Mouse (Mus musculus) liver, adult 2 months (tissue): ENCODE data around the gene Palld.

ENCODE experiments used
- CTCF ChIP-seq: fragments of 200-500 bp; IDR thresholded peaks from 2 replicates; pipeline ENCODE4 v1.5.1; 2011; ENCODE audit warnings: low read depth, low read length, control low read depth
- POLR2A ChIP-seq: fragments of 200-500 bp; IDR thresholded peaks from 2 replicates; pipeline ENCODE4 v1.6.1; 2011; ENCODE audit warnings: low read length, control low read depth; ENCODE audit not compliant: insufficient read depth; ENCODE audit errors: extremely low read depth

DNA sequence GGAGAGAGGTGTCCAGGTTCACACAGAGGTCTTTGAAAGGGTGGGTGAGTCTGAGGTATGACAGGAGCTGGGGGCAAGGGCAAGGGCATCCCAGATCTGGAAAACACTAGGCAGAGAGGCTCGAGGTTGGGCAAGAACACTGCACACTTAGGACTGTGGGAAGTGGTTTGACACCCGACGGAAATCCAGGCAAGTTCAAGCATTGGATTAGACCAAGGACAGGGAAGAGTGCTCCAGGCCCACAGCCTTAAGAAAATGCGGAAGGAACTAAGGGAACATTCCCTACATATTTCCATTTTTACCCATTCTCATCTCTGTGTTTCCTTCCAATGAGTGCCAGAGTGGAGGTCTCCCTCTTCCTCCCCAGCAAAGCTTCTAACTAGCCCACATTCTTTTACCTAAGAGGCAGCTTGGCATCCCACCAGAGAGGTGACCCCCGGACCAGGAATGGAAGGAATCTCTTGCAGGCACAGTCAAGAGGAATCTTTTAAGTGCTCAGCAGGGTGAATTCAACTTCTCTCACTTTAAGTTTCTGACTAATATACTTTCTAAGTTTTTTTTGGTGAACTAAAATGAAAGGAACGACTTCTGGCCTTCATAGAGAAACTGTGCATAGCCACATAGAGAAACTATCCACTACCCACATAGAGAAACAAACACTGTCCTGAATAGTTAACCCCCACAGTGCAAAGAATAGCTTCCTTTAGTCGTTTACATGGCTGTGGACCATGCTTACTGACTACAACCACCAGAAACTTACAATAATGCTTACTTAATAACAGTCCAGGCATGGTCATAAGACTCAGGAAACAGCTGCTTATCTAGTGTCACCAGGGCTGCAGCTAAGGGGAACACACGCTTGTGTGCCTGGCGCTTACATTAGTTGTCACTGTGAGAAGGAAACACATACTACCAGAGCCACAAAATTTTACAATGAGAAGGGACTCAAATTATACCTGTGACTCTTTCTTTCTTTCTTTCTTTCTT, 286.5 kb downstream of the Palld start:
- TF ChIP-seq CTCF (no peak), POLR2A (no peak)
